Mouse (Mus musculus) brain, adult 2 months (tissue): ENCODE results near the gene Gnb3.
"Not testable (repeated sequence)": the region's sequence is repeated elsewhere in the genome, so short reads cannot be mapped to it uniquely, and the experiment has no call there.

Experiments
- DNase-seq: peaks from one replicate; pipeline ENCODE4 v3.0.0; 2011; ENCODE audit warnings: low read depth, low spot score

Gene Gnb3

GRCm38 (mm10) chr6:124803061-124803460, 37.0 kb downstream of the Gnb3 start:
- DNase-seq, result no peak

DNA sequence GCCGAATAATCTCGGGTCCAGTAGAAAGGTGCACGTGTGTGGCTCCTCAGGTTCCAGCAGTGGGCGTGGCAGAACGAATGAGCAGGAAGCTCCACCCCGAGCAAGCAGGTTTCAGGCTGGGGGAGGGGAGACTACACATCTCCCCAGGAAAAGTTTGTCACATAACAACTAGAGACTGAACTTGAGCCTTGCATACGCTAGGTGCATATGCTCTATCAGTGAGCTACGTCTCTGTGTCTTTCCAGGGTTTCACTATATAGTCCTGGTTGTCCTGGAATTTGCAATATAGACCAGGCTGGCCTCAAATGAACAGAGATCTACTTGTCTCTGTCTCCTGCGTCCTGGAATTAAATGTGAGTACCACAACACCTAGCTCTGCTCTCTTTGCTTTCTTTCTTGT, 37.7 kb downstream of the Gnb3 start:
- DNase-seq, result not testable (repeated sequence)

DNA sequence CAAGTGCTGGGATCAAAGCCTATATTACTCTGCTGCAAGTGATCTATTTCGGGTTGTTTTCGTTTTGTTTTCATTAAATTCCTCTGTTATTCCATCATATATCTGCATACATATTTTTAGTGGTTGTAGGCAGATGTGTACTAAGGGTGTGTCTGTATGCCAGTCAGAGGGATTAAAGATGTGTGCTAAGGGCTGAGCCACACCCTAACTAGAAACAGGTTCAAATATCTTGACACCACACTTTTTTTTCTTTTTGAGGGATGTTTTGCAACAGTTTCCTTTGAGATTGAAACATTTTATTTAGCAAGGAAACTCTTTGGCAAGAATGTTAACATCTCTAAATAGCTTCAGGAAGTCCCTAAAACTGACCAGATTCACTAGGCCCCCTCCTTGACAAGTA, 43.9 kb downstream of the Gnb3 start:
- no peak for DNase-seq

DNA sequence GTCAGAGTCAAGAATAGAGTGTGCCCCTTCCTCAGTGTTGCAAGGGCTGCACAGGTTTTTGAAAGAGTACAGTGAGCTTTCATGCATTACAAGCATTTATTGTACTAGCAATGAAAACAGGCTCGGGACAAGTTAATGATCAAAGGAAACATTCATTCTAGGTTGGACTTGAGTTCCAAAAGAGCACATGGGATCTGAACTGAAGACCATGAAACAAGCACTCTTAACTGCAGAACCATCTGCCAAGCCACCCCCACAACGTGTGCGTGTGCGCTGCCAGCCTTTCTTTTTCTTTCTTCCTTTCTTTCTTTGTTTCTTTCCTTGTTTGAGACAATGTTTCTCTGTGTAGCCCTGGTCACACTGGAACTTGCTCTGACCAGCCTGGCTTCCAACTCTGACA, 44.3 kb downstream of the Gnb3 start:
- DNase-seq, result no peak

GRCm38 (mm10) chr6:124791911-124792310, 48.2 kb downstream of the Gnb3 start:
- DNase-seq, result no peak

DNA sequence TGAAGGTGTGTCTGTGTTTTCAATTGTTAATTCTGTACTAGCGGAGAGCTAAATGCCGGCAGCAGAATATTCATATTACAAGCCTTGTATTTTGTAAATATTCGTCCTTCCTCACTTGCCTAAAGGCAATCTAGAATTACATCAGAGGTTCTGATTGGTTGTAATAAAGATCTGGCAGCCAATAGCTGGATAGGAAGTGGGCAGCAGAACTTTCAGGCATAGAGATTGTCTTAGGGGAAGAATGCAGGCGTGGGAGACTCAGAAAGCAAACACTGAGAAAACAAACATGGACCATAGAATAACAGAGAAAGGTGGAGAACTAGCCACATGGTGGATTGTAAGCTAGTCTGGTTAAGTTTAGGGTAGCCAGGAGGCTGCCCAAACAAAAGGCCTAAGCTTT, 50.0 kb downstream of the Gnb3 start:
- DNase-seq, result peak; percentile 33

DNA sequence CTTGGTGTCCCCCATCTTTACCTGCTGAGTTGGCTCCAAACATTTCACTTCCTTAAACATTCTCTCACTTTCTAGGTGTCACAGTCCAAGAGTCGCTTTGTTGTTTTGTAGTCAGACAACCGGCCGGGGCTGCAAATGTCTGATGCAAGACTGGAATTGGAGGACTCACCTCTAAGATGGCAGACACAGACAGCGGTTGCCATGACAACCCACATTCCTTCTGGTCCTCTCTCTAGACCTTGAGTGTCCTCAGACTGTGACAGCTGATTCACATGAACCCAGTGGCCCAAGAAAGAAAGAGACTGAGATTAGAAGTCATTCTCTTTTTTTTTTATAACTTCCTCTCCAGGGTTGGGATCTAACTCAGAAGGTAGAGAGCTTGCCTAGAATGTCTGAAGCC, 50.6 kb downstream of the Gnb3 start:
- peak; percentile 54 for DNase-seq

- no peak for DNase-seq
These were observed 52.4 kb downstream of the Gnb3 start for GRCm38 (mm10) chr6:124787722-124788121.

DNA sequence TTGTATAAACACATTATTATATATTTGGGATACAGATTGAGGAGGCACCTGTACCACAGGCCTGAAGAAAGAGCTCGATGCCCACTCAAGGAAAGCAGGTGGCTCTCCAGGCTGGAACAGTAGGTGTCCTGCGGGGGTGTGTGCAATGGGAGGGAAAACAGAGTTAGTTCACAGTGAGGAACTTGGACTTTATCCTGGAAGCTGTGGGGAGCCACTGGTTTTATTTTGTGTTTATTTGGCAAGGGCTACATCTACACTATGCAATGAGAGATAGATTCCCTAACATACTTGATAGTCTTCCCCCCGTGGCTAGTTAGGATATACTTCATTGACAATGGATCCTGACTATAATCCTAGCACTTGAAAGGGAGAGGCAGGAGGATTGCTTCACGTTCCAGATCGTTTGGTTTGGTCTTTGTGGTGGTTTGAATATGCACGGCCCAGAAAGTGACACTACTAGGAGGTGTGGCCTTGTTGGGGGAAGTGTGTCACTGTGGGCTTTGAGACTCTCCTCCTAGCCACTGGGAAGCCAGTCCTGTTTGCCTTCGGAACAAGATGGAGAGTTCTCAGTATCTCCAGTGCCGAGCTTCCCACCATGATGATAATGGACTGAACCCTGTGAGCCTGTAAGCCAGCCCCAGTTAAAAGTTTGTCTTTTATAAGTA, 53.2 kb downstream of the Gnb3 start:
- peak; percentile 94 for DNase-seq
